Mouse (Mus musculus) hindbrain, embryonic 14.5 days (tissue): ENCODE measurements around the gene Dock4. TPM values are rescaled to one million over a fixed set of nuclear protein-coding genes. Genes with fewer than 3 reads are reported as not detected.

Experiments
- ATAC-seq: fragments of 200-750 bp; cut with Nextera tagmentation; 2 replicates; pipeline ENCODE4 v1.8.0; 2017; ENCODE audit warnings: moderate number of reproducible peaks, mild to moderate bottlenecking, moderate TSS enrichment, moderate library complexity; ENCODE audit not compliant: low FRiP score
- DNase-seq: peaks from one replicate; pipeline ENCODE4 v3.0.0-alpha.2; 2015; ENCODE audit warnings: low spot score
- H3K27ac ChIP-seq: fragments of 300-500 bp; sonication (generic); 2 replicates; pipeline ENCODE4 v1.5.1; 2014; ENCODE audit warnings: mild to moderate bottlenecking, moderate library complexity
- H3K27me3 ChIP-seq: fragments of 300-500 bp; sonication (generic); 2 replicates; pipeline ENCODE4 v1.6.1; 2014; ENCODE audit warnings: mild to moderate bottlenecking, low read length, mixed read lengths; ENCODE audit not compliant: control insufficient read depth, insufficient read depth
- H3K36me3 ChIP-seq: fragments of 300-500 bp; sonication (generic); replicated peaks from 2 replicates; pipeline ENCODE4 v1.6.1; 2014; ENCODE audit not compliant: control insufficient read depth, insufficient read depth
- H3K4me1 ChIP-seq: fragments of 300-500 bp; sonication (generic); replicated peaks from 2 replicates; pipeline ENCODE4 v1.6.1; 2014; ENCODE audit warnings: antibody characterized with exemption, low read length, mixed read lengths; ENCODE audit not compliant: control insufficient read depth, insufficient read depth
- H3K4me2 ChIP-seq: fragments of 300-500 bp; sonication (generic); replicated peaks from 2 replicates; pipeline ENCODE4 v1.6.1; 2014; ENCODE audit warnings: mild to moderate bottlenecking, moderate library complexity
- H3K4me3 ChIP-seq: fragments of 300-500 bp; sonication (generic); replicated peaks from 2 replicates; pipeline ENCODE4 v1.5.1; 2014; ENCODE audit warnings: mild to moderate bottlenecking, low read length
- H3K9ac ChIP-seq: fragments of 300-500 bp; sonication (generic); 2 replicates; pipeline ENCODE4 v1.6.1; 2014
- H3K9me3 ChIP-seq: fragments of 300-500 bp; sonication (generic); 2 replicates; pipeline ENCODE4 v1.6.1; 2016; ENCODE audit warnings: low read length; ENCODE audit not compliant: control insufficient read depth
- WGBS: fragments of 180-500 bp; shearing (Covaris S2); extraction: QIAGEN DNeasy Blood & Tissue Kit; methylation state at CpG from one replicate; pipeline ENCODE4 v1.1.7; 2014; 5-methylcytosine and 5-hydroxymethylcytosine counted together
- polyA plus RNA-seq: library from polyadenylated mRNA; unstranded; fragments of >200 nt; fragmentation: Nextera tagmentation; extraction: Ambion mirVana; gene quantifications from 2 replicates; pipeline ENCODE4 v1.2.1, GENCODE M21; 2014

Gene Dock4
- polyA plus RNA-seq, 1 experiment from 2014 or later: 34.1 TPM

DNA sequence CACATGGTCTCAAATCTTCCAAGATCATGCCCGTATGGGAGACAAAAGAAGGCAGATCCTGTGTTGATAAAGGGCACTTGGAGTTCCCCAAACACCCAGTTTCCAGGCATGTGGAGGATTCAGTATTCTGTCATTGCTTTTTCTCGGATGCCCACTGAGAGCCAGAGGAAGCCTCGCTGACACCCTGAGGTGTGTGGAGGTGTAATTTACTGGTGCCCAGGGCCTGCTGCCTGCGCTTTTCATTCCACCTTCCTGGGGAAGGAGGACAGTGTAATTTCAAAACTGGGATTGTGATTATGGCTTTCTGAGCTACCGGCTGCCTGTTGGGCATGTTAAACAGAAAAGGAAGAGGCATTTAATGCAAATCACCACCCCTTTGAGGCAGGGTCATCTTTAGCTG is 101.1 kb downstream of the Dock4 start:
- Histone ChIP-seq H3K27ac (peak overlapping the region; percentile 48; the same call in 1 of the 2 replicates), H3K36me3 (no peaks in the 10 kb centered on the region), H3K4me1 (0 out of 2 replicates have a peak, but pooled peaks cover 7% of the 10 kb centered on the region), H3K4me2 (no peak overlapping the region), H3K27me3 (no peaks in the 10 kb centered on the region), H3K4me3 (no peak overlapping the region), H3K9ac (no peak overlapping the region), H3K9me3 (no peaks in the 10 kb centered on the region)
- DNase-seq: no peak
- WGBS: 53% methylated on average over 5 of the region's 5 CpGs
- ATAC-seq: no peak

DNA sequence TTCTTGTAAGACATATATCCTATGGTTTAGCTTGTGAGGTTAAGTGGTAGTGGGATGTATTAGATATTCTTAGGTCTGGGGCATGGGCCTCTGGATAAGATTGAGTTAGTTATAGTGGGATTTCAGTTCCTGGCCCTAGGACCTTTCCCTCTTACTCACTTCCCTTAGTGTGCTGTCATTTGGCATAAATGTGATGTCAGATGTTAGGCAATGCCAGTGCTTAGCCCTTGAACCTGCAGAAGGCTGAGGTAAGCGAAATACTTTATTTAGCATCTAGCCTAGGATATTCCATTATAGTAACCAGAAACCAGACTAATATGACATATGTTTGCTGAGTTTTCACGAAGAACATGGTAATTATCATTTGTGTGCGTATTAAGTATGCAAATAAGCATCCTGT is 105.6 kb downstream of the Dock4 start:
- Histone ChIP-seq H3K4me2 (no peak overlapping the region), H3K36me3 (no peaks in the 10 kb centered on the region), H3K9me3 (no peaks in the 10 kb centered on the region), H3K9ac (no peak overlapping the region), H3K4me1 (0 out of 2 replicates have a peak, but pooled peaks cover 7% of the 10 kb centered on the region), H3K4me3 (no peak overlapping the region), H3K27me3 (no peaks in the 10 kb centered on the region), H3K27ac (no peak overlapping the region)
- no peak for DNase-seq
- no peak for ATAC-seq
- WGBS: 85% methylated on average over 3 of the region's 3 CpGs

DNA sequence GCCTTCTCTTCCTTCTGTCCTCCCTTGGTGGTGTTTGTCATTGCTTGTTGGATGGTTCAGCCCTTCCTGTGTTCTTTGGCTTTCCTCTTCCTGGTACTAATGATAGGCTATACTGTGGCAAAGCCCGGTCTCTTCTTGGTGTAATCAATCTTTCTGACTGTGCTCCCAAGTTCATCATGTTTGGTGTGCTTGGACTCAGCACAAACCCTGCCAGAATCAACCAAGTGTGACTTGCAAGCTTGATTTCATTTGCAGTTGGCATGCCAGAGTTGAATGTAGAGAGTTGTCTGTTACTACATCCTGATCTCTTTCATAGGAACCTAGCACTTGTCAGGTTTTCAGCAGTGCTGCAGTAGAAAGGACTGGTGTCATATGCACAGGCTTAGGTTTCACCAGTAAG is 106.4 kb downstream of the Dock4 start:
- WGBS: 74% methylated on average over 1 of the region's 1 CpGs
- Histone ChIP-seq H3K27me3 (no peaks in the 10 kb centered on the region), H3K36me3 (no peaks in the 10 kb centered on the region), H3K27ac (no peak overlapping the region), H3K4me3 (no peak overlapping the region), H3K9me3 (no peaks in the 10 kb centered on the region), H3K4me2 (no peak overlapping the region), H3K9ac (no peak overlapping the region), H3K4me1 (no peaks in the 10 kb centered on the region)
- no peak for DNase-seq
- ATAC-seq: no peak

DNA sequence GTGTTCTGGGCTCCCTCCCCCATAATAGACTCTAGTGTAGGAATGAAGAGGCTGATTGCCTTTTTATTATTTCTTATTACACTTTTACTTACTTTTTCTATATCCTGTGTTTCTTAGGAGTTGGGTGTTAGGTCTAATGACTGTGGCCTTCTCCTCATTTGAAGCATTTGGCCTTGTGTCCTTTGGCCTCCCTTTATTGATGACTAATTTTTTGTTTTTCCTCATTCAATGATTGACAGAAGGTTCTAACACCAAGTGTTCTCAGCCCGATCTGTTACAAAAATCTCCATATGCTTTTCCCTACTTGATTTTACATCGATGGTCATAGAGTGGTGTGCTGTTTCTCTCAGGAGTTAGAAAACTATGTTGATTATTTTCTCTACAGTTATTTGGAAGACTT is 108.2 kb downstream of the Dock4 start:
- DNase-seq (no peak), ATAC-seq (no peak)
- Histone ChIP-seq H3K4me2 (no peak overlapping the region), H3K36me3 (no peaks in the 10 kb centered on the region), H3K27ac (no peak overlapping the region), H3K9me3 (no peaks in the 10 kb centered on the region), H3K27me3 (no peaks in the 10 kb centered on the region), H3K4me1 (no peaks in the 10 kb centered on the region), H3K9ac (no peak overlapping the region), H3K4me3 (no peak overlapping the region)
- 92% methylated on average over 2 of the region's 2 CpGs for WGBS

DNA sequence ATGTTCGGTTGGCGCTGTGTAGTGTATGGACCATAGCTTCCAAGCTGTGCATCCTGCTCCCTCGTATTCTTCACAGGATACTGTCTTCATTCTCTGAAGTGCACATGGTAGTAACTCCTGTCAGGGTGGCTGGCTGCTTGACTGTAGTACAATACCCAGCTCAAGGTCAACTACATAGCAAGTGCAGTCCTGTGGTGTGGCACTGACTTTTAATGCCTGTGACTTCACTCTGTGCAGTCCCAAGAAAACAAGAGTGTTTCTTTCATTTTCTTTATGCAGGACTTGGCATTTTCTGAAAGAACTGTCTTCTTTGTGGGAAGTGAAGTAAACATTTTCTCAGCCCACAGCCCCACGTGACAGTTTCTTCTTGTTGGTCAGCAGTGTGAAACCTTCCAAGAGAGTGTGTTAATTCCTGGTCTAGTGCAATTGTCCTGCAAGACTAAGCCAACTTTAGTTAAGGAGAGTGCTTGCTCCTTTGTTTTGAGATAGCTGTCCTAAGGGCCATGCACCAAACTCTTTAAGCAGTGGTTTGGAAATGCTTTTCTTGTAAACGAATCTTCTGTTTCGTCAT is 109.3 kb downstream of the Dock4 start:
- H3K9me3 ChIP-seq: no peaks in the 10 kb centered on the region
- ATAC-seq (no peak), DNase-seq (no peak)
- no peak overlapping the region for H3K4me3 ChIP-seq
- no peaks in the 10 kb centered on the region for H3K36me3 ChIP-seq
- WGBS: 89% methylated on average over 6 of the region's 6 CpGs
- H3K27ac ChIP-seq: no peak overlapping the region
- H3K27me3 ChIP-seq: no peaks in the 10 kb centered on the region
- H3K4me1 ChIP-seq: no peaks in the 10 kb centered on the region
- H3K9ac ChIP-seq: no peak overlapping the region
- H3K4me2 ChIP-seq: no peak overlapping the region

DNA sequence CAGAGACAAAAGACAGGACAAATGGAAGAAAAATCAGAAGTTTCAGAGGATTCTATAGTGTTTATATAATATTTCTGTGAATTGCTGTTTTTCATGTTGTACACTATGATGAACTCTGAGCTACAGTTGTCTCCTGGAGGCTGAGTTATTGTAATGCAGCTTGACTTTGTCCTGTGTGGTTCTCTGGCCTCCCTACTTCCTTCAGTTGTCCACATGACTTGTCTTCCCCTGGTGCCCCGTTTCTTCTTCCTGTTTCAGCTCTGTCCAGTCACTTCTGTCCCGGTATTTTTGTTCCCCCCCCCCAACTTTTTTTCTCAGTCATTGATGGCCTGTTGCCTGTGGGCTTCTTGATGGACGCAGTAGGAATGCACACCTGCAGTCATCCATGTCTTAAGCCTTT is 112.8 kb downstream of the Dock4 start:
- Histone ChIP-seq H3K4me2 (no peak overlapping the region), H3K4me3 (no peak overlapping the region), H3K36me3 (no peaks in the 10 kb centered on the region), H3K9ac (no peak overlapping the region), H3K27me3 (no peaks in the 10 kb centered on the region), H3K9me3 (no peaks in the 10 kb centered on the region), H3K27ac (no peak overlapping the region), H3K4me1 (no peaks in the 10 kb centered on the region)
- ATAC-seq: no peak
- 78% methylated on average over 3 of the region's 3 CpGs for WGBS
- DNase-seq: no peak

DNA sequence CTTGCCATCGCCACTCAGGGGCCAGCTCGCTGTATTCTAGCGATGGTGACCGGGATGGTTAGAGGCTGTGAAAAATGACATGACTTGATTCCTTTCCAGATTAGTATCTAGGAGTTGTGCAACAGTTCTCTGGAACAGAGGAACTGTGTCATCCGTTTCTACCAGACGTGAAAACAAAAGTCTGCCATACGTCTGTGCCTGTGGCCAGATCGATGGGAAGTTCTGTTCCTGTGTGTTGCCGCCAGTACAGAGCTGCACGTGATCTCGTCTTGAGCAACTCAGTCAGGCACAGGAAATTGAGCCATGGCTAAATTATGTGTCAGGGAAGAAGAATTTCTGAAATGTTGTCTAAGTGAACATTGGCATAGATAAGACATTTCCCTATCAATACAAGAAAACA is 113.4 kb downstream of the Dock4 start:
- Histone ChIP-seq H3K27ac (no peak overlapping the region), H3K36me3 (no peaks in the 10 kb centered on the region), H3K27me3 (no peaks in the 10 kb centered on the region), H3K4me2 (no peak overlapping the region), H3K4me1 (no peaks in the 10 kb centered on the region), H3K4me3 (no peak overlapping the region), H3K9ac (no peak overlapping the region), H3K9me3 (no peaks in the 10 kb centered on the region)
- ATAC-seq: no peak
- no peak for DNase-seq
- 84% methylated on average over 11 of the region's 11 CpGs for WGBS

DNA sequence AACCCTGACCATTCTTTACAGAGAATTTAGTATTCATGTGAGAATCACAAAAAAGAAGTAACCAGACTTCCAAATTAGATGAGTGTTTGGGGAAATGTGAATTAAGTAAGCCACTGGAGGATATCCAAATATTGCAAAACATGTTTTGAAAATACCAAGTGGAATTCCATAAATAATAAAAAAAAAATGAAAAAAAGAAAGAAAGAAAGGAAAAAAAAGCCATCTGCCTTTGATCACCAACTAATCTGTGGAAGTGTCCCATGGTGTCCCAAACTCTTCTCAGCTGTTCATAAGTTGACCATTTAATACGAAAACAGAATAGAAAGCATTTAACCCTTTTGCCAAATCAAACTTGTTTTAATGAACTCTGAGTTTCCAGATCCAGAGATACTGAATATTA is 118.0 kb downstream of the Dock4 start:
- ATAC-seq (no peak), DNase-seq (no peak)
- Histone ChIP-seq H3K4me3 (no peak overlapping the region), H3K27ac (no peak overlapping the region), H3K9me3 (no peaks in the 10 kb centered on the region), H3K27me3 (no peaks in the 10 kb centered on the region), H3K4me2 (no peak overlapping the region), H3K9ac (no peak overlapping the region), H3K4me1 (0 out of 2 replicates have a peak, but pooled peaks cover 4% of the 10 kb centered on the region), H3K36me3 (no peaks in the 10 kb centered on the region)
- 95% methylated on average over 1 of the region's 1 CpGs for WGBS

DNA sequence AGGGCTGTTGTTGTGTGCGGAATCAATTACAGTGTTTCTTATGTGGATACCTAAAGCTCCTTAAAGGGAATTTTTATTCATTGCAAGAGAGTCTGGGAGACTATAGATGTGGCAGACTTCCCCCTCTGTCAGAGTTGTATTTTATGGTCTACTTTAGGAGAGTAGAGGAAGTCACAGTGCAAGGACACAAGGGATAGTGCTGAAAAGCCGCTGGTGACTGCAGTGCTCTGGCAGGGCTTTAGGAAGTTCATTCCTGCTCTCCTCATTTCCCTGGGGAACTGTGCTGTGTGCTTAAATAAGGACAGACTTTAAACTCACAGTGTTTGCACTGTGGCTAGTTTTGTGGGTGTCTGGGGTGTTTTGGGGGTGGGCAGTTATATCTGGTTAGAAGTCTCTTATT is 118.5 kb downstream of the Dock4 start:
- DNase-seq (no peak), ATAC-seq (no peak)
- Histone ChIP-seq H3K9ac (no peak overlapping the region), H3K27me3 (no peaks in the 10 kb centered on the region), H3K4me1 (peaks cover 9% of the 10 kb centered on the region; the same call in 1 of the 2 replicates), H3K4me3 (no peak overlapping the region), H3K27ac (no peak overlapping the region), H3K36me3 (no peaks in the 10 kb centered on the region), H3K9me3 (no peaks in the 10 kb centered on the region), H3K4me2 (no peak overlapping the region)
- 80% methylated on average over 2 of the region's 2 CpGs for WGBS

DNA sequence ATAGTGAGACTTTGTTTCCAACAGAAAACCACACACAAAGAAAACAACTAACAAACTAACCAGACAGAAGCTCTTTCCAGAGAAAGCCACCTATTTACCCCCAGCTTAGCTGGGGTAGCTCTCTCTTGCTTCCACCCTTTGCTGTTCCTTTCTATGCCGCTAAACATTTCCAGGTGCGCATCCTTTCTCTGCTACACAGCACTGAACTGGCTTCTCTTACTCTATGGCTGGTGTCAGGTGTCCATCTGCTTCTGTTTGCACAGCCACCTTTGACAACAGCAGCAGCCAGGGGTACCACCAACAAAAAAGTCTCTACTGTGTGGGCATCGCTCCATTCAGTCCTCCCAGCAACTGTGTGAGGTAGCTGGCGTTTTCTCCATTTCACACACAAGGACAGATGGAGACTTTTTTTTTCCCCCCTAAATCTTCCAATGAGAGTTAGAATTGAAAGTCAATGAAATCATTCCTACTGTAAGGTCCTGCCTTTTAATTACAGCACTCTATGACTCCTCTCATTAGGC is 122.7 kb downstream of the Dock4 start:
- Histone ChIP-seq H3K4me3 (no peak overlapping the region), H3K36me3 (no peaks in the 10 kb centered on the region), H3K4me2 (no peak overlapping the region), H3K9ac (no peak overlapping the region), H3K4me1 (peaks cover 15% of the 10 kb centered on the region; the same call in 1 of the 2 replicates), H3K27me3 (no peaks in the 10 kb centered on the region), H3K27ac (no peak overlapping the region), H3K9me3 (no peaks in the 10 kb centered on the region)
- 83% methylated on average over 4 of the region's 4 CpGs for WGBS
- ATAC-seq (no peak), DNase-seq (no peak)
